Mouse (Mus musculus): Measurements from ENCODE around the gene Tmem52b.

- TF ChIP-seq CTCF (IDR thresholded peaks at IDR 0.05; ENCODE audit: control insufficient read depth, insufficient read depth, insufficient read length), result no peak
- no peak for TF ChIP-seq MYOD1 (IDR thresholded peaks at IDR 0.05; ENCODE audit: control insufficient read depth, insufficient read length, low read depth)
- no peak for TF ChIP-seq MYOG (IDR thresholded peaks at IDR 0.05; ENCODE audit: control insufficient read depth, extremely low read depth, insufficient read length)
- no peak for TF ChIP-seq CEBPB (IDR thresholded peaks at IDR 0.05; ENCODE audit: low read depth)
- TF ChIP-seq MAX (IDR thresholded peaks at IDR 0.05), result no peak
Measured at GRCm38 (mm10) chr6:129534627-129535190, 22.4 kb downstream of the Tmem52b start.
